Mouse (Mus musculus) heart, postnatal 25 days (tissue): Measurements from ENCODE around the gene Gzma. TPM values are rescaled to one million over a fixed set of nuclear protein-coding genes. Genes with fewer than 3 reads are reported as not detected.

Source experiments
- DNase-seq: peaks from one replicate; pipeline ENCODE4 v3.0.0; 2022; ENCODE audit warnings: low spot score
- intact Hi-C: fragments of 180-260 bp; cut with DNase I; formaldehyde crosslinking; loops from one replicate; pipeline ENCODE4 v1.15.1; 2025
- total RNA-seq, 2 experiments: library from RNA; stranded (reverse); gene quantifications; 2 replicates each; pipeline ENCODE4 v1.2.3; 2021

Gene Gzma
- under 1 TPM in 1 of 2 experiments, not detected in 1; 0.42 TPM for total RNA-seq

DNA sequence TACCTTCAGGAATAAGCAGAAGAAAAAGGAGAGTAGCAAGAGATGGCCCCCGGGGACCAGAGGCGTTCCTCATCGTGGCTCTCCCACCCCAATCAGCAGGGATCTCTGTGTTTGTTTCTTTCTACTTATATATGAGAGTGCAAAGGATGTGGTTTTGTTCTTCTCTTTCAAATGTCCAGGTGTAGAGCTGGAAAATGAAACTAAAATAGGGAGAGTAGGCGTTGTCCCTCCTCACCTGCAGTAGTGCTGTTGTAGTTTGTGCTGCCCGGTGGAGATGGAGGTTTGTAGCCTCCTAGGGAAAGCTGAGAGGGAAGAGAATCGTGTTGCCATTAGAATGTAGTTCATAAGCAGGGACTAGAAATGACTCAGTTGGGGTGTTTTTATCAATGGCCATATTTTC is at the start of gene Gzma:
TSS of gene Gzma (minus strand) at position 103 of the 400 bp plus-strand sequence.
- intact Hi-C loops: loop anchor here (1.0 kb wide), 1 partner anchor 9 kb away; no protein-coding TSS in a partner anchor
- no peak for DNase-seq

DNA sequence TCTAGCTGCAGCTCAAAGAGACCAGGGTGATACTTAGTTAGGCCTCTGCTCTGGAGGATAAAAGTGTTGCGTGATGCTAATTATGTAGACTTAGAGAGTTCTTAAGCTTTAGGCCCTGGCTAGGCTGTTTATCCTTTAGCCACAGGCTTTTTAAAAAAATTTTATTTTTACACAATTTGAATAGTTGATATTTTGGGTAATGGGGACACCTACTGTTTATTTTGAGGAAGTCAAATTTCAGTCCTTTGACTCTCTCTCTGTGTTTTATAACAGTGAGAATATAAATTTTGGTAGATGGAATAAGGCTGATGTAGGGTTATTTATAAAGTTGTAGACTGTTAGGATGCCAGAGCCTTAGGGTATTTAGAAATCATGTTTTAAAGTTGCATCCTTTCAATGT is 38.8 kb upstream of the Gzma start:
- DNase-seq: no peak
- intact Hi-C loops: loop anchor here (10.0 kb wide), 1 partner anchor 85 kb away; no protein-coding TSS in a partner anchor

DNA sequence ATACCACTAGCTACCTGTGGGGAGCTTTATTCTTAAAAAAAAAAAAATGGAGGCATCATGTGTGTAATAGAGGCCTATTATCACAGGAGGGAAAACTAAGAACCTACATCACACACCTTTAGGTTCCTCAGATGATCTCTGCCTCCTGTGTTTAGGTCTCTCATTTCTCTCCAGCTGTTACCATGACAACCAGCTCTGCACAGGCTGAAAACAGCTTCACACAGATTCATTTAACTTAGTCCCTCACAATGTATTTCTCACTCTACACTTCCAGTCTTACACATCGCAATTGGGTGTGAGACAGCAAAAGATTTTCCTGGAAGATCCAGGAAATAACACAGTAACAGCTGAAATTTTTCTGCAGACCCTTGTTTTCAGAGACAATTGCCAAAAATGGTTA is 29.2 kb upstream of the Gzma start:
- intact Hi-C loops: loop anchor here (10.0 kb wide), 1 partner anchor 75 kb away; no protein-coding TSS in a partner anchor
- no peak for DNase-seq

DNA sequence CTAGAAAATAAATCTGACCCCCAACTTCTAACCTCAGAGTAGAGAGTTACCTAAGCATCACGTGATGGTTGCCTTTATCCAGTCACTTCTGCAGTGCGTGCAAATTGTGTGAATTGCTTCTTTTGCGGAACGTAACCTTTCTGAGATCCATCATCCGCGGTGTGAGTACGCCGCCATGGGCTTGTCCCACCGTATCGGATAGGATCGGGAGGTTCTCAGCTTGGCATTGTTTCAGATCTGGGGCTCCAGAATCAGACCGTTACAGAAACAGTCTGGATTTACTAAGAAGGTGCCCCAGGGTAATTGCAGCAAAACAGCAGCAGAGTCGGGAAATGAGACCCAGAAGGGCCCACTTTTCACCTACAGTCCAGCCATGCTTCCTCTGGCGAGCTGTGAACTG is 20.5 kb upstream of the Gzma start:
- intact Hi-C loops: no loop called here

DNA sequence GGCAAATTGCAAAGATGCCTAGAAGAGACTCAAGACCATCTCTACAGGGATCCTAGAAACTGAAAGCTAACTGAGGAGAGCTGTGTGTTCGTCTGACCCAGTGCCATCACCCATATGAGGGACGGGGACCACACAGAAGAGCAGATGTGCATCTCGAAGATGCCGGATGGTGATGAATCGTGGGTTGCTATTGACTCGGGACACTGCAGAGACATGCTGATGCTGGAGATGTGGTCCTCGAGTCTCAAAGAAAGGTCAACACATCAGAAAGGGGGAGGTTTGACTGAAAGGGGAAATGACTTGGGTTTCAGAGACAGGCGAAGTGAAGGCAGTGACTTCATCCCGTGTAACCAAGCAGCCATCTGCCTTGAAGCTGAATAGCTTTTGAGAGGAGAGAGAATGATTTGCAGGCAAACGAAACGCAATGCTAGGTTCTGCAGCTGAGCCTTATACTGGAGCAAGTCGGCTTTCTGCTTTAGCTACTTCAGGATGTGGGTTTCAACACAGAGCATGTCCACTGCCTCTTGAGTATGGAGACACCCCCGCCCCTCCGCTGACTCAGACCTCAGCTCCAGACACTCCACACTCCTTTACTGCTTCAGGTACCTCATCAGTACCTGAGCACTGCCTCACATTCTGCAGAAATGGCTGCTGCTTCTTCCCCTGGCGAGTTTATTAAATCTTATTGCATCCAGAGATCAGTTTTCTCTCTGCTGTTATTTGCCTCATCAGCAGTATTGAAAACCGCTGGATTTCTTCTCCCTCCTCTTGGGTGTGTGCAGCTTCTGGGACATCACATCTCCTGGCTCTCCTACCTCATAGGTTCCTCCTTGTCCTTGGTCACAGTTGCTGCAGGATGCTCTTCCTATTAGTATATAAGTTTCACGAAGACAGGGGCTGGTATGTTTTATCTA is 19.8 kb upstream of the Gzma start:
- intact Hi-C loops: no loop called here
- DNase-seq: no peak

More for the DNA sequence above, 20.5 kb upstream of the Gzma start:
- no peak for DNase-seq

DNA sequence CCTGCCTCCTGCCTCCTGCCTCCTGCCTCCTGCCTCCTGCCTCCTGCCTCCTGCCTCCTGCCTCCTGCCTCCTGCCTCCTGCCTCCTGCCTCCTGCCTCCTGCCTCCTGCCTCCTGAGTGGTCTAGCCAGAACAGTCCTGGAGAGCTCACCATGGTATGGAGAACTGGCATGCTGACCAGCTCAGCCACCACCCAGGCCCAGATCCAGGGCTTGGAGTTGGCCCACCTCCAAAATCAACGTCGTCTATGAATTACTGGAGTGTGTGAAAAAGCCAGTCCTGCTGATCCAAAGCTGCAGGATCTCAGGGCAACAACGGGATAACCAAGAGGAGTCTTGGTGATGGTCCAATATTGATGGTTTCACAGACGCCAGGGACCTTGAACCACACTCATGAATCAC is 18.2 kb upstream of the Gzma start:
- intact Hi-C loops: no loop called here
- no peak for DNase-seq

DNA sequence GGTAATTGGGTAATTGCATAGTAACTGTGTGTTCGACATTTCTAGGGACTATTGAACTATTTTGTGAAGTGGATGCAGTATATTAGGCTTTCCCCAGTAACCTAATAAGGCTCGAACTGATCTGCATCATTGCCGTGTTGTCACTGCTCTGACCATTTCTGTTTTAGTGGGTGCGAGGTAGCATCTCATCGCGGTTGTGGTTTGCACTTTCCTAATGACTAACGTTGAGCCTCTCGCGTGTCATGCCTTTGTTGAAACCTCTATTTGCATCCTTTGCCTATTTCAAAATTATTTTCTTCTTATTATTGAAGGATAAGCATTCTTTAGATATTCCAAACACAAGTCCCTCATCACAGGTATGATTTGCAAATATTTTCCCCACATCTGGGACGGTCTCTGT is 4.0 kb upstream of the Gzma start:
- DNase-seq: no peak
- intact Hi-C loops: no loop called here

DNA sequence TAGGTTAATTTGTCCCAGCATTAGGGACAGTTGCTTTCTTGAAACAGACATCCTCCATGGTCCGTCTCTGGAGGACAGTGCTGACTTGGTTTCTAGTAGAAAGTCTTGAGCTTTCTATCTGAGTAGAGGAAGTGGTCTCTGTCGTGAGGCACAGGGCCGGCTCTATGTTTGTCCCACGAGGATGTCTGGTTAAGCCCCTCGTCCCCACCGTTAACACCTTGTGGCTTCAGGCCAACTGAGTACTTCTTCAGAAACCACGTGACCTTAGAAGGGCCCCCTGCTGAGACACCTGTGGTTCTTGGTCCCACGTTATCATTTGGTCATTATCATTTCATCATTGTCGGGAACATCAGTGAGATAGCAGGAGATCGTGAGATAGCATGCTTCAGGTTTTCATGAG is 1.0 kb upstream of the Gzma start:
- no peak for DNase-seq
- intact Hi-C loops: no loop called here

DNA sequence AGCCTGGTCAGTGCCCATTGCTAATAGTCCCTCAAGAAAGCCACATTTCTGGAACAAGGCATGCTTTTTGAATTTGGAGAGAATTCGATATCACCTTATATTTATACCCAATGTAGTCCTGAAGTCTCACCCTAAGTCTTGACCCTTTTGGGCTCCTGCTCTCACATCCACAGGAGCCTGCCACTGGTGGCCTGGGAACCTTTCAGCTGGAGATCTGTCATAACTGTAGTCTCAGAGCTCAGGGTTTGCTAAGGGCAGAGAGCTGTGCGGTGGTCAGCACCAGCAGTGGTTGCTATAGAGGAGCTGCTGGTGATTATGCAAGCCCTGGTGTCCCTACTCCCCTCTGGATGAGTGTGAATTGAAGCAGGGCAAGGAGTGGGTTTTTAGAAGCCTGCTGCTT is 2.4 kb downstream of the Gzma start:
- intact Hi-C loops: no loop called here
- DNase-seq: no peak

DNA sequence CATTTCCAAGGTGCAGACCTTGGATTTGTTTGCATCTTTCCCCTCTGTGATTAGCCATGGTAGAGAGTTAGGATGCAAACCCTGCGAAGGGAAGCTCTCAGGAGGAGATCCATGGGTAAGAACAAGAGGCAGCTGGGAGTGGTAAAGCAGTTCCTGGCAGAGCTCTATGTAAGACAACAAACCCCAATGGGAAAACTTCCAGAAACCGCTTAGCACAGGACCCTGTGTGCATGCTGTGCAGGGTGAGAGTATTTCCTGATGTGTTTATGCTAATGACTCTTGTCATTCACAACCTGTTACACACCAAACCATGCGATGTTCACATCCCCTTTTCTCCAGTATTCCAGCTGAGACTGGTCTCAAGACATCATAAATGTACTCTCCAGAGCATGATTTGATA is 3.8 kb downstream of the Gzma start:
- DNase-seq: no peak
- intact Hi-C loops: no loop called here

DNA sequence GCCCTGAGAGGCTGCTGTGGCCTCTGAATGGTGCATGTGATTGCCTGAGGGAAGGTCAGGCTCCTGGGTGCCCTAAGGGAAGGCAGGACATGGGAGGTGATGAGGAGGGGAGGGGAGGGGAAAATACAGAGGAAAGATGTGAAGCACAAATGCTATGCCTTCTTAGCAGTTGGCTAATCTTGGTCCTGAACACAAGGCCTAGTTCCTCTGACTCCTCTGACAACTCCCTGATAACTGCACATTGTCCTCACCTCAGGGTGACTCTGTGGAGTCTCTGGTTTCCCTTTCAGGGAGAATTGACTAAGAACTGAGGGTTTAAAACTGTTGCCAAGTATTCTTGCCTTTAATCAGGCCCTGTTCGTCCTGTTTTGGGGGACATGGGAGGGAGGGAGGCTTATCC is 6.2 kb downstream of the Gzma start:
- no peak for DNase-seq
- intact Hi-C loops: no loop called here

DNA sequence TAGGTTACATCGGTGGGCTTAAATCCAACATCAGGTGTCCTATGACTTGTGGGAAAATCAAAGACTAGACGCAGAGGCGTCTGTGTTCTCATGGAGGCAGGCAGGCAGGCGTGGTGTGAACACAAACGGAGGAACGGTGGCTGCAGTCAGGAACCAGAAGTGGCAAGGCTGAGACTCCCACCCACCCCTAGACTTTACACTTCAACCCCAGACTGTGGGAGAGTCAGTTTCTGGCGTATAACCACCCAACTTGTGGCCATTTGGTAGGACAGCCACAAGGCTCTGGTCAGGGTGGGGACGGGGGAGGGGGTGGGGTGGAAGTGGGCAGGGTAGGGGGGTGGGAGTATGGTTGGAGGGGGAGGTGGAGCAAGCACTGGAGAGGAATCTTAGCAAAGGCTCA is 10.3 kb downstream of the Gzma start:
- no peak for DNase-seq
- intact Hi-C loops: no loop called here

DNA sequence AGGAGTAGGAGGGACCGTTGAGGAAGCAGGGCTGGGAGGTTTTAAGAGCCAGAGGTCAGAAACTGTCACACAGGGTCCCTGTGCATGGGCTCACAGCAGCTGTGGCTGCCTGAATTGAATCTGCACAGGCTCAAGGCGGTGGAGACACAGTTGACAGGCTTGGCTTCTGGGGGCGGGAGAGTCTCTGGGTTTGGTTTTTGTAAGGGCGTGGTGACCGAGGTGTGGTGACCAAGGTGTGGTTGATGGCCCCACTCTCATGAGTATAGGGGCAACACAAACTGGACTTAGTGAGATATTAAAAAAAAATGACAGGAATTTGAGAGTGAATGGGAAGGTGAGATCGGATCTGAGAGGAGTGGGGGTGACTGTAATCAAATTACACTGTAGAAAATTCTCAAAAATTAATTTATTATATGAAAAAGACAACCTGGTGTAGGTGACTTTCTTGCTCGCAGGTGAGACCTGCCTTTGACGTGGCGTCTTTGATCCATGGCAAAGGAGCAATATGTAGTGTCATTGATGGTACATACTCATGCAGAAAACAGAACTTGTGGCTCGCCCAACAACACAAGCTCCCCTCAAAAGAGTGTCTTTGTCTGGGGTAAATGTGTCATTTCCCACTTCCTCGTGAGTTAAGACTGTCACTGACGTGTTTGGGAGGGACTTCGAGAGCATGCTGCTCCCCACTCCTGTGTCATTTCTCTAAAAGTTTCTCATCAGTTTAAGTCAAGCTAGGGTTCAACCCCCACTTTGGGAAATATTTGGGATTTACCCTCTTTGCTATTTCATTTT is 13.4 kb downstream of the Gzma start:
- intact Hi-C loops: no loop called here
- DNase-seq: no peak

DNA sequence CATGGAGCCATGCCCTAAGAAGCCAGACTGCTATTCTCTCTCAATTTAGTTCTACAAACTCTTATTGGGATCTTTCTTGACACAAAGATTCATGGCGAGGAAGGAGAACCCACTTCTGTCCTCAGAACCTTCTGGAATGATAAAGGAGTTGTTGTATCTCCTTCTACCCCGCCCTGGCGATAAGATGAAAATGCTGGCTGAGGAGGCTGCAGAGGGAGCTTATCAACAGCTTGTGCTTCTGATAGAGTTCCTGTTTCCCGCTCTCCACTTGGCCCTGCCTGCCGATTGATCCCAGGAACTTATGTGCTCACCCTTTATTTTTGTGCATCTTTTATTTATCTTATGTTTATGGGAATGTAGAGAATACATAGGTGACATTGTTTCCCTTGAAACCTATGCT is 16.0 kb downstream of the Gzma start:
- intact Hi-C loops: no loop called here
- DNase-seq: no peak

DNA sequence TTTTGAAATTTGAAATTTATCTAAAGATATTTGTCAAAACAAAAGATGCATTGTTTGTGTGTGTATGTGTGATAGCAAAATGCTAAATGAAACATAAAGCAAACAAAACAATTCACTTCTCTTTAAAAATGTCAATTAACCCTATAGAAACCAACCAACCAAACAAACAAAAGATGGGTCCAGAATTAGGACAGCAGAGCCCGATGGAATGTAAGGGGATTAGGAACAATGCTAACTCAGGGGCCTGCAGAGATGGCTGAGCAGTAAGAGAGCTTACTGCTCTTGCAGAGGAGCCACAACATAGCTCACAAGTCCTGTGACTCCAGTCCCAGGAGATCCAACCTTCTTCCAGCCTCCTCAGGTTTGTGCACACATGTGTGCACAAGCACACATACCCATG is 18.7 kb downstream of the Gzma start:
- intact Hi-C loops: no loop called here

DNA sequence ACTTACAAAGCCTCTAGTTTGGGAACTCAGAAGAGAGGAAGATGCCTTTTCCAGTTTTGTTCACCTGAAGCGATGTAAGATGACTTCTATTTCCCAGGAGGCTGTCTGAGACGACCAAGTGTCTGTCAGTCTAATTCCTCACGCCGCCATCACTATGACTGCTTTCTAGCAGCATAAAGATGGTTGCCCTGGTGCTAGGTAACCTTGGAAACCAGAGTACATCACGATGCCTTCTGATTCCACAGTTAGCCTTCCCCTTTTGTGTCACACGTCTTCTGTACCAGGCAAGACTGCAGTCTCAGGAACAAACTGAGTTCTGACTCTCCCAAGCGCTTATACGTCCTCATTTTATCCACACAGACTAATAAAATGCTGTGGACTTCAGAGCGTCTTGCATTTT is 21.8 kb downstream of the Gzma start:
- DNase-seq: no peak
- intact Hi-C loops: no loop called here

More for the DNA sequence above, 18.7 kb downstream of the Gzma start:
- DNase-seq: no peak

DNA sequence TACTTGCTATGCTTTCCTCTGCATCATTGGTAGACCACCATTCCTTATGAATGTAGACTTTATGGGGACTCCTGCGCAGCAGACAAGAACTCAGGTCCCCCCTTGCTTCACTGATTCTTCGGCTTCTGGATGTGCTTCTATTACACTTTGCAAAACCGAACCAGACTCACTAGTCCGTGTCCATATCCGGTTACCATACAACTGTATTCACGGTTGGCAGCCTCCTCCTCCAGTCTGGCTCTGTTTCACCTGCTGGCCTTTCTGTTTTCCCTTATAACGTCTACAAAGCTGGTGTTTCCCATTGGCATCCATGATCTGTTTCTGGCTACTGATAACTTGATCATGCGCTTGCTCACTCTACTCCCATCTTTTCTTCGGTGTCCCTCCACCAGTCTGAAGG is 36.2 kb downstream of the Gzma start:
- no peak for DNase-seq
- intact Hi-C loops: no loop called here

DNA sequence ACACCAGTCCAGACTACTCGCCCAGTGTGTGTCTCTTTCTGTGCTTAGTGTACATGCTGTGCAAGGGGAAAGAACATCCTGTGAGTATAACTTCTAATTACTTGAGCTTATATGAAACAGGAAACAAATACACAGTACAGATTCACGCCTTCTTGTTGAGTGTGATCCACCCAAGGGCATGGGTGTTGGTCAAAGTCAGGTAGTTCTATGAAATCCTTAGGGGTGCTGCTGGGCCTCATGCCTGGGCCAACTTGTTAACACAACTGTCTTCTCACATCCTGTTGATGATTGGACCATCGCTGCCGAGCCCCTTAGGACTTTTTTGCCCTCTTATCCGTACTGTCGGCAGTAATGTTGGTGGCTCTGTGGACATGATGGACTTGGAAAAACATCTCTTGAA is 39.0 kb downstream of the Gzma start:
- DNase-seq: no peak
- intact Hi-C loops: no loop called here

DNA sequence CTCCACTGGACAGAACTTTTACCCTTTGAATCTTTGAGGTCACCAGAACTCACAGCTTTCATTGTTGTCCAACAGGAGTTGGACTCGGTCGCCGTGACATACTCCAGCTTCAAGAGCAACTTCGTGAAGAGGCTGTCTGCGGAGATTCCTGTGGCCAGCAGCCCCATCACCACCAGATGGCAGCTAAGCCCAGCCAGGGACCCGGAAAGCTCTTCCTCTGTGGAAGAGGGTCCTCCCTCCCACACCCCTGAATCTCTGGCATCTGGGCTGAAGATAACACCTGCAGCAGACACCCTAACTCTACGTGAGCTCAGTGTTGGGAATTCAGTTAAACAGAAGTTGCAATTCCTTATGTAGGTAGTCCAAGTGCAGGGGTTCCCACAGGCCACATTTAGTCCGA is 45.0 kb downstream of the Gzma start:
- intact Hi-C loops: loop anchor here (10.0 kb wide), 1 partner anchor 79 kb away; no protein-coding TSS in a partner anchor
- no peak for DNase-seq

DNA sequence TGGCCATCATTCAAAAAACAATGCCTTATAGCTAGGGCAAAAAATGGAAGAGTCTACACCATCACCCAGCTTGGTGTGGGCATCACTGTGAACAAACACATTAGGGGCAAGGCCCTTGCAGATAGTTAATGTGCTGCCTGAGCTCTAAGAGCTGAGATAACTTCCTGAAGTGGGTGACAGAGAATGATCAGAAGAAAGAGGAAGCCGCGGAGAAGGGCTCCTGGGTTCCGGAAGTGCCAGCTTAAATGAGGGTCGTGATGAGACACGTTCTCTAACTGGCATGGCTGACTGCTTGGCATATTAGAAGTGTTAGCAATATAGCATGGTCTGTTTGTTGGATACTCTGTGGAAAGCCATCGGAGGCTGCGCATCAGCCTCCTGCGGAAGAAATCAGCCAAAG is 46.6 kb downstream of the Gzma start:
- DNase-seq: no peak
- intact Hi-C loops: loop anchor here (10.0 kb wide), 1 partner anchor 81 kb away; no protein-coding TSS in a partner anchor

DNA sequence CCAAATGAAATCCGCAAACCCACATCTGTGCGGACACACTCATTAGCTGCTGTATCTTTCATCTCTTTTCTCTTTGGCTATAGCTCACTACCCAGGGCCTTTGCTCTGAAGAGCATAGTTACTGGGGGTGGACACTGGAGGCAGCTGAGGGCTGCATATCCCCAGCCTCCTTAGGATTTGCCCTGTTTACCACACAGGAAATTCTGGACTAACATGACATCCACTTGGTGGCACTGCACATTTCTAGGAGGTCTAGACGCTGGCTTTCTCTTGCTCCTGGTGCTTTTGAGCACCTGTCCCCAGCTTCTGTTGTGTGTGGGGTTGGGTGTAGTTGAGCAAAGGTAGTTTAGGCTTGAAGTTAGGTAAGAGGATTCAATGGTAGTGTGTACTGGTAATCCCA is 53.1 kb downstream of the Gzma start:
- no peak for DNase-seq
- intact Hi-C loops: loop anchor here (10.0 kb wide), 2 partner anchors 587 to 617 kb away; partner anchors contain the start of gene Hspb3
